Mouse (Mus musculus) kidney, embryonic 14.5 days (tissue): ENCODE measurements around the gene Zic4. TPM values are rescaled to one million over a fixed set of nuclear protein-coding genes. Genes with fewer than 3 reads are reported as not detected.

Experiments
- ATAC-seq: fragments of 200-750 bp; cut with Nextera tagmentation; 2 replicates; pipeline ENCODE4 v1.8.0; 2017; ENCODE audit warnings: moderate number of reproducible peaks, mild to moderate bottlenecking, moderate TSS enrichment, moderate library complexity; ENCODE audit not compliant: low FRiP score, low TSS enrichment
- H3K27ac ChIP-seq: fragments of 300-500 bp; sonication (generic); 2 replicates; pipeline ENCODE4 v1.5.1; 2014; ENCODE audit warnings: low read depth, mild to moderate bottlenecking, low read length, moderate library complexity, mixed read lengths
- H3K27me3 ChIP-seq: fragments of 300-500 bp; sonication (generic); 2 replicates; pipeline ENCODE4 v1.6.1; 2014; ENCODE audit warnings: mild to moderate bottlenecking, low read length; ENCODE audit not compliant: control insufficient read depth, insufficient read depth
- H3K36me3 ChIP-seq: fragments of 300-500 bp; sonication (generic); 2 replicates; pipeline ENCODE4 v1.6.1; 2014; ENCODE audit warnings: low read length, mixed read lengths; ENCODE audit not compliant: control insufficient read depth, insufficient read depth
- H3K4me1 ChIP-seq: fragments of 300-500 bp; sonication (generic); 2 replicates; pipeline ENCODE4 v1.6.1; 2014; ENCODE audit warnings: low read length, mixed read lengths; ENCODE audit not compliant: control insufficient read depth, insufficient read depth
- H3K4me2 ChIP-seq: fragments of 300-500 bp; sonication (generic); replicated peaks from 2 replicates; pipeline ENCODE4 v1.6.1; 2014; ENCODE audit warnings: low read depth, mild to moderate bottlenecking, low read length
- H3K4me3 ChIP-seq: fragments of 300-500 bp; sonication (generic); 2 replicates; pipeline ENCODE4 v1.5.1; 2014; ENCODE audit warnings: mild to moderate bottlenecking, low read length
- H3K9ac ChIP-seq: fragments of 300-500 bp; sonication (generic); 2 replicates; pipeline ENCODE4 v1.6.1; 2014; ENCODE audit warnings: low read depth, mild to moderate bottlenecking, low read length, moderate library complexity
- H3K9me3 ChIP-seq: fragments of 300-500 bp; sonication (generic); 2 replicates; pipeline ENCODE4 v1.6.1; 2016; ENCODE audit warnings: low read length; ENCODE audit not compliant: control insufficient read depth
- WGBS: fragments of 180-500 bp; shearing (Covaris S2); extraction: QIAGEN DNeasy Blood & Tissue Kit; methylation state at CpG from one replicate; pipeline ENCODE4 v1.1.7; 2014; 5-methylcytosine and 5-hydroxymethylcytosine counted together
- polyA plus RNA-seq: library from polyadenylated mRNA; unstranded; fragments of >200 nt; fragmentation: Nextera tagmentation; extraction: Ambion mirVana; gene quantifications from 2 replicates; pipeline ENCODE4 v1.2.1, GENCODE M21; 2014

Zic4 gene
- polyA plus RNA-seq, 1 experiment from 2014 or later = not detected

DNA sequence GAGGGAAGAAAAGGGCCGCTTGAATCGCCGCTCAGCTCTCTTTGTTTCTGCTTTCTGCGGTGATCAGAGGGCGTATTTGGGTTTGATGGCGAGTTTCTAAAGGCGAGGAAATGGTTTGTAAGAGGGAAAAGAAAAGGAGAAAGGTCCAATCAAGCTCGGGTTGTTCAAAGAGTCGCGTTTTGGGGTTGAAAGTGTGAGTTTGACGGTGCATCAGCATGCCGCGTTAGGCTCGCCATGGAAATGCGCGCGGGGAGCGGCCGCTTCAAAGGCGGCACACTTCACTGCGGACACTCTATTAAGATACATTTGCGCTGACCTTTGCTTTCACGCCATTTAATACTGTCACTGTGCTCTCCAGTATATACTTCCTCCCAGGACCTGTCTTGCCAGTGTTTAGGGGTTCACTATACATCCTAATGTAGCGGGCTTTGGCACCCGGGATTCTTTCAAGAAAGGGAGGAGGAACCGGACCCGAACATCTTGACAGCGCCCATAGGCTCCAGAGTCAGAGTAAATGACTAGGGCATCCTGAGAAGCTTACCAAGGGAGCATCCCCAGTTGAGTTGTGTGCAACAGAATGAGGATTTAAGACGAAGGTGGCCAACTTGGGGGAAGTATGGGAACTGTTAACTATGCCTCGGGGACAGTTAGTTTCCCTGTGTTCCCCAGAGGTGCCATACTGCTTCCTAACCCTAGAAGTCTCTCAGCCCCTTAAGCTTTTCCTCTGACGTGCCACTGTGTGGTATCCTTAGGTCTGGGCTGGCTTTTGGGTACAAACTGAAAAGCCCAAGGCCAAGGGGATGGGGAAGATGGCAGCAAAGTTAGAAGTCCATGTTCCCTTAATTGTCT lies 24.9 kb downstream of the Zic4 start:
- WGBS = under 1% methylated on average over 31 of the region's 31 CpGs
- H3K27me3 ChIP-seq = peaks cover 99% of the 10 kb centered on the region
- H3K9me3 ChIP-seq = no peaks in the 10 kb centered on the region
- H3K4me2 ChIP-seq = no peak overlapping the region
- ATAC-seq = no peak
- no peaks in the 10 kb centered on the region for H3K4me1 ChIP-seq
- H3K4me3 ChIP-seq = no peak overlapping the region
- H3K9ac ChIP-seq = no peak overlapping the region
- no peaks in the 10 kb centered on the region for H3K36me3 ChIP-seq
- no peak overlapping the region for H3K27ac ChIP-seq

- WGBS = under 1% methylated on average over 5 of the region's 5 CpGs
- no peak overlapping the region for H3K9ac ChIP-seq
Measured at GRCm38 (mm10) chr9:91387740-91388080, 25.5 kb downstream of the Zic4 start.

GRCm38 (mm10) chr9:91388173-91388572 lies 26.0 kb downstream of the Zic4 start:
- 0% methylated on average over 4 of the region's 4 CpGs for WGBS
- Histone ChIP-seq H3K4me1 (no peaks in the 10 kb centered on the region), H3K9ac (no peak overlapping the region), H3K36me3 (no peaks in the 10 kb centered on the region), H3K27ac (no peak overlapping the region), H3K9me3 (no peaks in the 10 kb centered on the region), H3K4me3 (no peak overlapping the region), H3K4me2 (no peak overlapping the region), H3K27me3 (peaks cover 100% of the 10 kb centered on the region)
- no peak for ATAC-seq

More at GRCm38 (mm10) chr9:91387740-91388080, 25.5 kb downstream of the Zic4 start:
- ATAC-seq = no peak
- H3K27ac ChIP-seq = no peak overlapping the region
- H3K4me2 ChIP-seq = no peak overlapping the region
- no peak overlapping the region for H3K4me3 ChIP-seq
- no peaks in the 10 kb centered on the region for H3K4me1 ChIP-seq
- no peaks in the 10 kb centered on the region for H3K9me3 ChIP-seq
- H3K27me3 ChIP-seq = peaks cover 100% of the 10 kb centered on the region
- no peaks in the 10 kb centered on the region for H3K36me3 ChIP-seq

DNA sequence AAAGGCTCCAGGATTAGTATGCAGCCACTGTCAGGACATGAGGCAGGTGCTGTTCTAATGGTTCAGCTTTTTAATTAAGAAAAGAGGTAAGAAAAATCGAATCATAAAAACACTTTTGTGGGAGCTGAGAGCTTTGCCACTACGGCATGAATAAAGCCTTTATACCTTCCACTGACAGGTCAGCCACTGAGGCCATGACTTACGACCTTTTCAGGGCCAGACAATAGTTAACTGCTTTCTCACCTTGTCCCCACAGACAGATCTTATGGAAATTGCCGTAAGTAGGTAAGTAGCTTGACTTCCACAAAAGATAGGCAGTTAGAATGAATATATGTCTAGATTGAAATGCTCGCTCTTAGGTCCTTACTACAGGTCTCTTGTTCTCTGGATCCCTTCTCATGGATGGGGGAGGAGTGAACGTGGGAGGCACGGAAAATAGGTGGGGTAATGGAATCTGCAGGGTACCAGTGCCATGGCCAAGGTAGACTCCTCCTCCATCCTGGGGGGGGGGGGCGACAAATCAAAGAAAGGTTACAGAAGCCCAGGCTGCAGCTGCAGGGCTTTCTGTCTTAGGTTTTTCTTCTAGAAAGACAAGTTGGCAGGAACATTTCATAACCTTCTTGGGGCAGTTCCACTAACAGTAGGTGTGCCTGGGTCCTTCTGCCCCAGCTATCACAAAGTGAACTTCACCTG lies 31.3 kb downstream of the Zic4 start:
- Histone ChIP-seq H3K9me3 (no peaks in the 10 kb centered on the region), H3K4me2 (no peak overlapping the region), H3K36me3 (no peaks in the 10 kb centered on the region), H3K4me1 (no peaks in the 10 kb centered on the region), H3K9ac (no peak overlapping the region), H3K4me3 (no peak overlapping the region), H3K27ac (no peak overlapping the region), H3K27me3 (peaks cover 97% of the 10 kb centered on the region)
- no peak for ATAC-seq
- WGBS = 5% methylated on average over 8 of the region's 8 CpGs

DNA sequence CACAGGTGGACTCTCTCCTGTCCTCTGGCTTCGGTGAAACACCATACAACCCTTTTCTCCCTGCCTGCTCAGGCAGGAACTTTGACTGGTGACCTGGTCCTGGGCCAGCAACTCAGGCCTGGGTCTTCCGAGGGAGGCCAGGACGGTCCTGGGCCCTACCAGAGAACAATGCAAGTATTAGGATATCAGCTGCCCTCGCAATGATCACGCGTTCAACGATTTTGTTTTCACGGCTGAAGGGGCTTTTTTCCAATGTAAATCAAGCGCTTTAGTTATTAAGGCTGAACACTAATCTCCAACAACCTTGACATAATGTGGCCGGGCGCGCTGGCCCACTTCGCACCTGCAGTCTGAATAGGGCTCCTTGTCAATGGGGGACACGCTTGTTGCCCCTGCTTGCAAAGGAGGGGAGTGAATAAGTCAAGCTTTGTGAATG lies 32.0 kb downstream of the Zic4 start:
- 2% methylated on average over 14 of the region's 14 CpGs for WGBS
- H3K4me3 ChIP-seq = no peak overlapping the region

DNA sequence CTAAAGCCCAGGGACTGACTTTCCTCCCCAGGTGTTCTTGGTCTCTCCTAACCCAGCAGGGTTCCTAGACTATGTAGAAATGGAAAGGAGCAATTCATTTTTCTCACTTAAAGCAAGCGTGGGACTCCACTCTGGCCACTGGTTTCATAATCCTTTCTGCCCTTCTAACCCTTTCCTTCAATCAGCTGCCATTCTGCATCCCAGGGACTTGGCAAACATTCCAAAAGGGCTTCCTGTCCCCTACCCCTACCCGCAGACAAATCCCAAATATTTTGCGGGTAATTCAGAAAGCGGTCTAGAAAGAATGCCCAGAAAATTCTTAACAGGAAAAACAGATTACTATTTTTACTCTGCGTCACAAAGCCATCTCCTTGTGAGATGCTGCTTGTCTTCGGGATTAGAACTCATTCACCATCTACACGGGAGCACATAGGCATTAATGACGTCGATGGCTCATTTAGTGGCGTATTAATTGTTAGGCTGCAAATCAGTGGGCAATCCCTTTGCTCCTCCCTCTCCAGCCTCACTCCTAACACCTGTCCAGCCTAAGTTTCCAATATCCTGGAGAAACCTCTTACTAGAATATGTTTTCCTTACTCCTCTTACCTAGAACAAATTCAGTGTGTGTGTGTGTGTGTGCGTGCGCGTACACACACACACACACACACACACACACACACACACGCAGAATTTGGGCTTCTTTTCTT lies 33.0 kb downstream of the Zic4 start:
- no peak overlapping the region for H3K4me3 ChIP-seq

More for the DNA sequence above, 32.0 kb downstream of the Zic4 start:
- no peak overlapping the region for H3K9ac ChIP-seq
- no peak overlapping the region for H3K4me2 ChIP-seq
- peaks cover 96% of the 10 kb centered on the region for H3K27me3 ChIP-seq
- no peak overlapping the region for H3K27ac ChIP-seq
- H3K9me3 ChIP-seq = no peaks in the 10 kb centered on the region
- no peak for ATAC-seq
- no peaks in the 10 kb centered on the region for H3K4me1 ChIP-seq
- H3K36me3 ChIP-seq = no peaks in the 10 kb centered on the region

GRCm38 (mm10) chr9:91399976-91400375 lies 37.8 kb downstream of the Zic4 start:
- no peak overlapping the region for H3K9ac ChIP-seq
- no peaks in the 10 kb centered on the region for H3K9me3 ChIP-seq
- H3K27me3 ChIP-seq = peaks cover 98% of the 10 kb centered on the region
- no peak overlapping the region for H3K4me3 ChIP-seq
- ATAC-seq = no peak
- no peaks in the 10 kb centered on the region for H3K36me3 ChIP-seq
- 7% methylated on average over 7 of the region's 7 CpGs for WGBS
- H3K4me1 ChIP-seq = no peaks in the 10 kb centered on the region
- H3K27ac ChIP-seq = no peak overlapping the region
- no peak overlapping the region for H3K4me2 ChIP-seq

More for the DNA sequence above, 33.0 kb downstream of the Zic4 start:
- WGBS = 5% methylated on average over 14 of the region's 14 CpGs
- no peaks in the 10 kb centered on the region for H3K9me3 ChIP-seq
- no peak overlapping the region for H3K27ac ChIP-seq
- H3K36me3 ChIP-seq = no peaks in the 10 kb centered on the region
- no peak overlapping the region for H3K9ac ChIP-seq
- ATAC-seq = no peak
- no peak overlapping the region for H3K4me2 ChIP-seq
- peaks cover 96% of the 10 kb centered on the region for H3K27me3 ChIP-seq
- H3K4me1 ChIP-seq = no peaks in the 10 kb centered on the region

GRCm38 (mm10) chr9:91400482-91401093 lies 38.4 kb downstream of the Zic4 start:
- Histone ChIP-seq H3K4me3 (no peak overlapping the region), H3K9ac (no peak overlapping the region), H3K4me1 (no peaks in the 10 kb centered on the region), H3K27me3 (peaks cover 98% of the 10 kb centered on the region), H3K27ac (no peak overlapping the region), H3K36me3 (no peaks in the 10 kb centered on the region), H3K9me3 (no peaks in the 10 kb centered on the region), H3K4me2 (no peak overlapping the region)
- WGBS = 4% methylated on average over 8 of the region's 8 CpGs
- ATAC-seq = no peak
